In genomic region chr13:49183646-49184045, GRCm38 (mm10) we compare ENCODE assay signal across 13 mouse cellular contexts. TPM values are rescaled to one million over a fixed set of nuclear protein-coding genes. Genes with fewer than 3 reads are reported as not detected.
DNase-seq lines count a peak whose midpoint lies in the region; ATAC-seq and TF ChIP-seq lines count a peak whose summit lies in the region.
"Had no signal": no experiment of that assay in that cellular context is flagged by ENCODE, and none has a peak within 500 bp of the region (broad histone marks: within the 10 kb centered on the region; RNA-seq: fewer than 3 reads in every experiment).

No protein-coding gene starts in this region.

- H3K27me3 ChIP-seq in heart, embryonic 10.5 days (ENCODE audit: insufficient read depth, poor library complexity, severe bottlenecking) = no peaks in the 10 kb centered on the region
- H3K27me3 ChIP-seq in lung, embryonic 14.5 days (ENCODE audit: insufficient read depth, low read length) = no peaks in the 10 kb centered on the region
- H3K27me3 ChIP-seq: liver, embryonic 13.5 days had no signal

- no peak for ATAC-seq in lung, embryonic 14.5 days (ENCODE audit: insufficient read depth)
- ATAC-seq: forebrain, embryonic 13.5 days; midbrain, embryonic 13.5 days had no signal

- peak overlapping the region; percentile 17; the same call in 1 of the 2 replicates for H3K27ac ChIP-seq in heart, embryonic 10.5 days
- H3K27ac ChIP-seq in lung, embryonic 14.5 days (ENCODE audit: low read depth) = no peak overlapping the region
- H3K27ac ChIP-seq: forebrain, embryonic 13.5 days; liver, embryonic 13.5 days; midbrain, embryonic 13.5 days; neural tube, embryonic 13.5 days had no signal

- no peak for TF ChIP-seq POLR2A in lung, adult 2 months (IDR thresholded peaks at IDR 0.05; ENCODE audit: borderline replicate concordance, extremely low read depth, low read depth, low read length)

- no peaks in the 10 kb centered on the region; the same call in 1 of the 2 replicates for H3K9me3 ChIP-seq in heart, embryonic 10.5 days
- no peaks in the 10 kb centered on the region for H3K9me3 ChIP-seq in lung, embryonic 14.5 days (ENCODE audit: low read depth, low read length)
- H3K9me3 ChIP-seq: forebrain, embryonic 13.5 days; liver, embryonic 13.5 days; midbrain, embryonic 13.5 days; neural tube, embryonic 13.5 days had no signal

- H3K4me2 ChIP-seq in lung, embryonic 14.5 days = no peak overlapping the region
- H3K4me2 ChIP-seq: forebrain, embryonic 13.5 days; liver, embryonic 13.5 days; midbrain, embryonic 13.5 days; neural tube, embryonic 13.5 days had no signal

- intact Hi-C loops in heart, postnatal 14 days (cut with DNase I) = no loop called here

- 41% methylated on average over 5 of the region's 5 CpGs for WGBS in heart, embryonic 10.5 days
- 42% methylated on average over 5 of the region's 5 CpGs for WGBS in lung, embryonic 14.5 days
- WGBS in lung, adult 2 months = 41% methylated on average over 5 of the region's 5 CpGs

- peaks cover 46% of the 10 kb centered on the region for H3K4me1 ChIP-seq in heart, embryonic 10.5 days
- H3K4me1 ChIP-seq in lung, embryonic 14.5 days (ENCODE audit: insufficient read depth) = peaks cover 18% of the 10 kb centered on the region; the same call in 1 of the 2 replicates
- peaks cover 12% of the 10 kb centered on the region for H3K4me1 ChIP-seq in lung, adult 2 months (ENCODE audit: control insufficient read depth, insufficient read depth, low read length)

- H3K36me3 ChIP-seq in heart, embryonic 10.5 days = no peaks in the 10 kb centered on the region
- no peaks in the 10 kb centered on the region for H3K36me3 ChIP-seq in lung, embryonic 14.5 days (ENCODE audit: insufficient read depth)
- H3K36me3 ChIP-seq: liver, embryonic 13.5 days; midbrain, embryonic 13.5 days; neural tube, embryonic 13.5 days had no signal

- TF ChIP-seq CTCF in lung, embryonic 14.5 days (IDR thresholded peaks at IDR 0.05; ENCODE audit: low read depth) = no peak
- no peak for TF ChIP-seq CTCF in lung, adult 2 months (IDR thresholded peaks at IDR 0.05; ENCODE audit: insufficient read depth, low read length)

- DNase-seq in heart, embryonic 10.5 days (ENCODE audit: low spot score) = no peak
- DNase-seq in heart, postnatal 14 days = no peak
- DNase-seq in lung, embryonic 14.5 days = peak; percentile 60
- no peak for DNase-seq in lung, adult 2 months
- peak; percentile 36 for DNase-seq in fat pad, adult 2 months (ENCODE audit: extremely low read depth, low read depth, low spot score)
- DNase-seq in lung, postnatal 10 days = peak; percentile 58
- no peak for DNase-seq in layer of hippocampus, postnatal 25 days (ENCODE audit: extremely low spot score in 1 of 2, low spot score in 1 of 2)
- DNase-seq: cerebellum, adult 11-12 months; embryo, embryonic 11 days; liver, embryonic 13.5 days had no signal

- H3K9ac ChIP-seq in lung, embryonic 14.5 days = no peak overlapping the region
- H3K9ac ChIP-seq: forebrain, embryonic 13.5 days; liver, embryonic 13.5 days; midbrain, embryonic 13.5 days; neural tube, embryonic 13.5 days had no signal

- H3K4me3 ChIP-seq in heart, embryonic 10.5 days = no peak overlapping the region
- H3K4me3 ChIP-seq in lung, embryonic 14.5 days (ENCODE audit: low read depth, low read length) = no peak overlapping the region
- H3K4me3 ChIP-seq in lung, adult 2 months (replicated peaks; ENCODE audit: extremely low read depth, low read depth, low read length) = no peak overlapping the region
- H3K4me3 ChIP-seq: forebrain, embryonic 13.5 days; liver, embryonic 13.5 days; midbrain, embryonic 13.5 days; neural tube, embryonic 13.5 days had no signal

RNA-seq across cellular contexts. Expression of gene Ninj1, which starts 3.6 kb away (rescaled TPM):
- 51.3 and 55.3 TPM in 2 replicates for polyA plus RNA-seq in heart, embryonic 10.5 days (2016; fragmentation: Nextera tagmentation; extraction: Ambion mirVana)
- 100 to 1,000 TPM in 1 of 2 experiments, 10 to 100 TPM in 1; 99.0 to 112 TPM for total RNA-seq in heart, postnatal 14 days (2021)
- polyA plus RNA-seq in lung, embryonic 14.5 days (2014; fragmentation: Nextera tagmentation; extraction: Ambion mirVana) = 39.4 and 44.2 TPM in 2 replicates
- polyA plus RNA-seq in lung, adult 2 months (2012; rRNA removed) = 161 and 222 TPM in 2 replicates
- 10 to 100 TPM; 23.6 to 25.1 TPM for total RNA-seq in layer of hippocampus, postnatal 25 days (2021)

RNA-seq across cellular contexts. Expression of gene Card19, which starts 32.2 kb away (rescaled TPM):
- polyA plus RNA-seq in heart, embryonic 10.5 days (2016; fragmentation: Nextera tagmentation; extraction: Ambion mirVana) = 52.7 and 64.6 TPM in 2 replicates
- total RNA-seq in heart, postnatal 14 days (2021) = 100 to 1,000 TPM; 131 to 138 TPM
- polyA plus RNA-seq in lung, embryonic 14.5 days (2014; fragmentation: Nextera tagmentation; extraction: Ambion mirVana) = 46.8 and 47.9 TPM in 2 replicates
- polyA plus RNA-seq in lung, adult 2 months (2012; rRNA removed) = 142 and 178 TPM in 2 replicates
- total RNA-seq in layer of hippocampus, postnatal 25 days (2021) = 10 to 100 TPM; 14.7 to 16.2 TPM

RNA-seq across cellular contexts. Expression of gene Wnk2, which starts 35.8 kb away (rescaled TPM):
- 0.89 TPM in 2 replicates for polyA plus RNA-seq in heart, embryonic 10.5 days (2016; fragmentation: Nextera tagmentation; extraction: Ambion mirVana)
- total RNA-seq in heart, postnatal 14 days (2021) = 10 to 100 TPM; 40.3 to 60.0 TPM
- 1.5 and 1.8 TPM in 2 replicates for polyA plus RNA-seq in lung, embryonic 14.5 days (2014; fragmentation: Nextera tagmentation; extraction: Ambion mirVana)
- polyA plus RNA-seq in lung, adult 2 months (2012; rRNA removed) = 1.5 and 4.2 TPM in 2 replicates
- 10 to 100 TPM; 88.2 to 98.9 TPM for total RNA-seq in layer of hippocampus, postnatal 25 days (2021)

Comparison
In these comparisons a context has a peak if more than half of its experiments do, and no peak if none do; other contexts are left out.
1. DNase-seq: peak in lung, embryonic 14.5 days (single experiment), fat pad, adult 2 months (single experiment) and lung, postnatal 10 days (single experiment); none in heart, embryonic 10.5 days (single experiment), heart, postnatal 14 days (0 of 2), lung, adult 2 months (single experiment) and layer of hippocampus, postnatal 25 days (0 of 2).